Mouse (Mus musculus) thymus, adult 2 months (tissue): ENCODE measurements around the gene Gm12166. TPM values are rescaled to one million over a fixed set of nuclear protein-coding genes. Genes with fewer than 3 reads are reported as not detected.
A peak's percentile ranks its signal among the peaks of the same experiment; 100 is the strongest.
"Not testable (repeated sequence)": the region's sequence is repeated elsewhere in the genome, so short reads cannot be mapped to it uniquely, and the experiment has no call there.

Experiments
- DNase-seq: peaks from one replicate; pipeline ENCODE4 v3.0.0; 2021
- H3K27ac ChIP-seq: fragments of 200-500 bp; 2 replicates; pipeline ENCODE4 v1.5.1; 2012; ENCODE audit warnings: low read length, control low read depth; ENCODE audit not compliant: control insufficient read depth, insufficient read depth
- H3K27me3 ChIP-seq: fragments of 200-500 bp; 2 replicates; pipeline ENCODE4 v1.6.1; 2012; ENCODE audit warnings: mild to moderate bottlenecking, low read length, moderate library complexity, mixed read lengths; ENCODE audit not compliant: control insufficient read depth, insufficient read depth
- H3K36me3 ChIP-seq: fragments of 200-500 bp; 2 replicates; pipeline ENCODE4 v1.6.1; 2012; ENCODE audit warnings: mild to moderate bottlenecking, low read length, moderate library complexity; ENCODE audit not compliant: control insufficient read depth, insufficient read depth
- H3K4me1 ChIP-seq: fragments of 200-500 bp; replicated peaks from 2 replicates; pipeline ENCODE4 v1.6.1; 2012; ENCODE audit warnings: low read length; ENCODE audit not compliant: control insufficient read depth, insufficient read depth
- H3K4me3 ChIP-seq: fragments of 200-500 bp; 2 replicates; pipeline ENCODE4 v1.5.1; 2012; ENCODE audit warnings: mild to moderate bottlenecking, low read length, control low read depth, moderate library complexity; ENCODE audit not compliant: control insufficient read depth, insufficient read depth
- CTCF ChIP-seq: fragments of 200-500 bp; IDR thresholded peaks from 2 replicates; pipeline ENCODE4 v1.5.1; 2012; ENCODE audit warnings: mild to moderate bottlenecking, control low read depth, low read length, moderate library complexity, borderline replicate concordance; ENCODE audit not compliant: control insufficient read depth, poor library complexity, insufficient read depth; ENCODE audit errors: extremely low read depth
- POLR2A ChIP-seq: fragments of 200-500 bp; IDR thresholded peaks from 2 replicates; pipeline ENCODE4 v1.6.1; 2012; ENCODE audit warnings: mild to moderate bottlenecking, low read length, control low read depth, moderate library complexity; ENCODE audit not compliant: control insufficient read depth, poor library complexity, insufficient read depth; ENCODE audit errors: extremely low read depth
- WGBS: fragments of 180-500 bp; shearing (Covaris S2); methylation state at CpG from one replicate; pipeline ENCODE4 v1.1.7; 2018; 5-methylcytosine and 5-hydroxymethylcytosine counted together
- polyA plus RNA-seq: library from polyadenylated mRNA; depleted of rRNA; stranded (reverse); fragments of >200 nt; gene quantifications from 2 replicates; pipeline ENCODE4 v1.2.3, GENCODE M21; 2012

Gene Gm12166
- polyA plus RNA-seq, 1 experiment = 28.5 TPM

- H3K27ac ChIP-seq = no peak overlapping the region
- TF ChIP-seq POLR2A (no peak), CTCF (no peak)
- 0 out of 2 replicates have a peak overlapping the region, but pooled peaks have one; percentile 45 for H3K4me3 ChIP-seq
Measured at GRCm38 (mm10) chr11:46054911-46055895, 3.1 kb upstream of the Gm12166 start.

GRCm38 (mm10) chr11:46054311-46054710, 2.2 kb upstream of the Gm12166 start:
- H3K4me3 ChIP-seq = no peak overlapping the region
- H3K27ac ChIP-seq = no peak overlapping the region
- 0 out of 2 replicates have a peak, but pooled peaks cover 2% of the 10 kb centered on the region for H3K4me1 ChIP-seq
- no peaks in the 10 kb centered on the region; the same call in 1 of the 2 replicates for H3K27me3 ChIP-seq
- TF ChIP-seq CTCF (no peak), POLR2A (no peak)
- 64% methylated on average over 5 of the region's 5 CpGs for WGBS
- H3K36me3 ChIP-seq = no peaks in the 10 kb centered on the region
- no peak for DNase-seq

More at GRCm38 (mm10) chr11:46054911-46055895, 3.1 kb upstream of the Gm12166 start:
- WGBS = 55% methylated on average over 12 of the region's 13 CpGs
- no peaks in the 10 kb centered on the region for H3K36me3 ChIP-seq
- no peak for DNase-seq
- 0 out of 2 replicates have a peak, but pooled peaks cover 2% of the 10 kb centered on the region for H3K4me1 ChIP-seq
- no peaks in the 10 kb centered on the region; the same call in 1 of the 2 replicates for H3K27me3 ChIP-seq

GRCm38 (mm10) chr11:46053457-46053856, 1.3 kb upstream of the Gm12166 start:
- H3K4me1 ChIP-seq, H3K4me3 ChIP-seq, H3K27me3 ChIP-seq, DNase-seq, H3K36me3 ChIP-seq, H3K27ac ChIP-seq: not testable (repeated sequence)
- WGBS = 95% methylated on average over 3 of the region's 3 CpGs

GRCm38 (mm10) chr11:46047264-46047663, 4.9 kb downstream of the Gm12166 start:
- TF ChIP-seq CTCF = no peak
- no peak for TF ChIP-seq POLR2A
- Histone ChIP-seq H3K36me3 (no peaks in the 10 kb centered on the region), H3K4me3 (no peak overlapping the region), H3K27ac (no peak overlapping the region), H3K4me1 (no peaks in the 10 kb centered on the region), H3K27me3 (no peaks in the 10 kb centered on the region)
- DNase-seq = no peak
- WGBS = 99% methylated on average over 3 of the region's 3 CpGs

- Histone ChIP-seq H3K27ac (no peak overlapping the region), H3K36me3 (no peaks in the 10 kb centered on the region), H3K4me1 (no peaks in the 10 kb centered on the region), H3K4me3 (no peak overlapping the region), H3K27me3 (no peaks in the 10 kb centered on the region)
- TF ChIP-seq POLR2A = no peak
- TF ChIP-seq CTCF = no peak
- WGBS = 94% methylated on average over 5 of the region's 5 CpGs
- no peak for DNase-seq
Measured at GRCm38 (mm10) chr11:46044781-46045180, 7.3 kb downstream of the Gm12166 start.

GRCm38 (mm10) chr11:46041607-46042267, 10.4 kb downstream of the Gm12166 start:
- WGBS = 85% methylated on average over 12 of the region's 12 CpGs
- no peak overlapping the region for H3K27ac ChIP-seq
- no peaks in the 10 kb centered on the region for H3K4me1 ChIP-seq
- no peaks in the 10 kb centered on the region for H3K27me3 ChIP-seq
- no peaks in the 10 kb centered on the region for H3K36me3 ChIP-seq
- H3K4me3 ChIP-seq = no peak overlapping the region
- TF ChIP-seq POLR2A (no peak), CTCF (no peak)
- DNase-seq = no peak
